Mouse (Mus musculus) midbrain, embryonic 12.5 days (tissue): Measurements from ENCODE around the gene Lipn. TPM values are rescaled to one million over a fixed set of nuclear protein-coding genes. Genes with fewer than 3 reads are reported as not detected.

Experiments used
- ATAC-seq: fragments of 200-750 bp; cut with Nextera tagmentation; 2 replicates; pipeline ENCODE4 v1.8.0; 2017; ENCODE audit warnings: low read depth, moderate TSS enrichment, moderate library complexity; ENCODE audit not compliant: low FRiP score
- H3K27ac ChIP-seq: fragments of 300-500 bp; sonication (generic); replicated peaks from 2 replicates; pipeline ENCODE4 v1.5.1; 2016; ENCODE audit warnings: mild to moderate bottlenecking
- H3K27me3 ChIP-seq: fragments of 300-500 bp; sonication (generic); 2 replicates; pipeline ENCODE4 v1.6.1; 2016; ENCODE audit warnings: mild to moderate bottlenecking
- H3K36me3 ChIP-seq: fragments of 300-500 bp; sonication (generic); 2 replicates; pipeline ENCODE4 v1.6.1; 2016
- H3K4me1 ChIP-seq: fragments of 300-500 bp; sonication (generic); 2 replicates; pipeline ENCODE4 v1.6.1; 2016
- H3K4me2 ChIP-seq: fragments of 300-500 bp; sonication (generic); replicated peaks from 2 replicates; pipeline ENCODE4 v1.6.1; 2016; ENCODE audit warnings: mild to moderate bottlenecking, moderate library complexity
- H3K4me3 ChIP-seq: fragments of 300-500 bp; sonication (generic); 2 replicates; pipeline ENCODE4 v1.5.1; 2016; ENCODE audit warnings: mild to moderate bottlenecking
- H3K9ac ChIP-seq: fragments of 300-500 bp; sonication (generic); replicated peaks from 2 replicates; pipeline ENCODE4 v1.6.1; 2016; ENCODE audit warnings: mild to moderate bottlenecking, moderate library complexity
- H3K9me3 ChIP-seq: fragments of 300-500 bp; sonication (generic); 2 replicates; pipeline ENCODE4 v1.6.1; 2016; ENCODE audit warnings: mild to moderate bottlenecking
- WGBS: fragments of 180-500 bp; shearing (Covaris S2); methylation state at CpG from one replicate; pipeline ENCODE4 v1.1.7; 2016; 5-methylcytosine and 5-hydroxymethylcytosine counted together
- polyA plus RNA-seq: library from polyadenylated mRNA; unstranded; fragments of >200 nt; fragmentation: Nextera tagmentation; extraction: Ambion mirVana; gene quantifications from 2 replicates; pipeline ENCODE4 v1.2.1, GENCODE M21; 2016

Gene Lipn
- polyA plus RNA-seq = not detected in 2 replicates

DNA sequence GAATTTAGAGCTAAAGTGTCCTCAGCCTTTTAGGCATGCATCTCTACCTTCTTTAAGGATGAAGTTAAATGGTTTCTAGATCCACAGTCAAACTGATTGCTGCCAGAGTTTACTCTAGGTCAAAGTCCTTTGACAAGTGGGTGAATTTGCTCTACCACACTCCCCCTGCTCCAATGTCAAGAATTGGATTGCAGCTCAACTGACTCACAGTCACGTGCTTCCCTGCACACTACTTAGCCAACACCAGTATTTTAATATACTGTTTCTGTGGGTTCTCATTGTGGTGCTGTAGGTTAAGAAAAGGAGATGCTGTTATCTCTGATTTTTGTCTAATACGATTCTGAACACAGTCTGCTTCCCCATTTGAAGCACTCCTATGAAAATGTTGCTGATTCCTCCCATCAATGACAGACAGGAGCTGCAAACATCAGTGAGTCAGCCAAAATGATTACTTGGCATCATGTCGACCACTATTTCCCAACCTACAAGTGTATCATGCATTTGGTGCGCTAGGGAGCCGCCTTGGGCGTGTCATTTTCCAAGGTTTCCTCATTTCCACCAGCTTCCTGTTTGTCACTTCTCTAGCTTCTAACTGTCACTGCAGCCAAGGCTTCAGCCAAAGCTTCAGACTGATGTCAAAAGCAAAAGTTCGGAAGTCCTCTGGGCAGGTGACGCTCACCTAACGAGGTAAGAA lies at the start of gene Lipn:
Gene Lipn, plus strand, starts transcription at position 580 of the 694 bp plus-strand sequence.
- H3K27ac ChIP-seq = no peak within 1 kb of the TSS
- no peak for ATAC-seq
- H3K9ac ChIP-seq = no peak within 1 kb of the TSS
- no peaks in the 10 kb centered on the region for H3K4me1 ChIP-seq
- no peaks in the 10 kb centered on the region for H3K36me3 ChIP-seq
- 87% methylated on average over 9 of the region's 9 CpGs for WGBS
- H3K27me3 ChIP-seq = no peaks in the 10 kb centered on the region
- H3K4me3 ChIP-seq = no peak within 1 kb of the TSS
- no peak within 1 kb of the TSS for H3K4me2 ChIP-seq
- H3K9me3 ChIP-seq = no peaks in the 10 kb centered on the region

DNA sequence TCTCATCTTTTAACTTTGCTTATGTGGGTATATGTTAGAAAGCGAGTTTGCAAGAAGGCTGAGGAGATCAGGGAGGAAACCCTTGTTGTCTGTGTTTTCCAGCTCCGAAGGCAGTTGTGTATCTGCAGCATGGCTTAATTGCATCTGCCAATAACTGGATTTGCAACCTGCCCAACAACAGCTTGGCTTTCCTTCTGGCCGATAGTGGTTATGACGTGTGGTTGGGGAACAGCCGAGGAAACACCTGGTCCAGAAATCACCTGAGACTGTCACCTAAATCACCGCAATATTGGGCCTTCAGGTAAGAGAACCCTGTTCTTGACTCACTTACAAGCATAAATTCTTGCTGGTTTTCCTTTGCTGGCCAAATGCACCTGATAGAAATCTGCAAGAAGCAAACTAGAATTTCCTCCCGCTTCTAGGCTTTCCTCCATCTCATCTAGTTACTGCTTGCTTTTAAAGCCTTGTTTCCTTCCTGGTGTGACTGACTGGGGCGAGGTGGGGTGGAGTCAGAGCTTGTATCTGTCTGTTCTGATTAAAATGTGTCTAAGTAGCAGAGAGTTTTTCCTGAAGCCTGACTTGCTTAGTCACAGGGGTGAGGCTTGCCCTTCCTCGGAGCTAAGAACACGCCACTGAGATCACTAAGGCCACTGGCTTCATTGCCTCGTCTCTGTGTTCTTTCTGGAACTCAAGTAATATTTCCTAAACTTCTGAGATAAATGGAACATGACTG lies 45.6 kb upstream of the Lipn start:
- Histone ChIP-seq H3K4me2 (no peak overlapping the region), H3K27me3 (no peaks in the 10 kb centered on the region), H3K4me3 (no peak overlapping the region), H3K9ac (no peak overlapping the region), H3K36me3 (no peaks in the 10 kb centered on the region), H3K27ac (no peak overlapping the region), H3K4me1 (no peaks in the 10 kb centered on the region), H3K9me3 (no peaks in the 10 kb centered on the region)
- no peak for ATAC-seq
- 87% methylated on average over 11 of the region's 11 CpGs for WGBS

DNA sequence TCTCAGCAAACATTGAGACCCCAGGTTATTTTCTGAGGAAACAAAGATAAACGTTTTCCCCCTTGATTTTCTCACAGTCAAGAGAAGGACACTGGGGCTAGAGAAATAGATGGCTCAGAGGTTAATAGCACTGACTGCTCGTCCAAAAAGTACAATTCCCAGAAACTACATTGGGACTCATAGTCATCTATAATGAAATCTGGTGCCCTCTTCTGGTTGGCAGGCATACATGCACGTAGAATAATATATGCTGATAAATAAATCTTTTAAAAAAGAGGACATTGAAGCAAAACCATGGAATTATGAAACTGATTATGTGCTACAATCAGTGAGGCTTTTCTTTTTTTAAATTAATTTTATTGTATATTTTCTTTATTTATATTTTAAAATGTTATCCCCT lies 44.4 kb upstream of the Lipn start:
- ATAC-seq = no peak
- 52% methylated on average over 3 of the region's 3 CpGs for WGBS

DNA sequence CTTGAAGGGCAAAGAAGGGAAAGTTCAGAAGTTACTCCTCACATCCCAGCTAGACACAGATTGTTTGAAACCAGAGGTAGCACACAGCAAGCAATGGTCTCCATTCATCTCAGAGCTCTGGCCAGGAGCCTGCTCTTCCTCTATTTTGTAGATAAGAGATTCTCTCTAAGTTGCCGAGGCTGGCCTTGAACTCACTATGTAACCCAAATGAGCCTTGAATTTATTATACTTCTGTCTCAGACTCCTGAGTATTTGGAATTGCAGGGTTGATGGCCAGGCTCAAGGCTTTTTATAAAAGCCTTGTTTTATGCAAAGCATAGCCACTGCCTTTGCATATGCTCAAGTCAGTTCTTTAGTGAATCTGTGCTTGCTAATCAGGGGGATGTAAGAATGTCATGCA lies 27.4 kb upstream of the Lipn start:
- Histone ChIP-seq H3K27ac (no peak overlapping the region), H3K9ac (no peak overlapping the region), H3K9me3 (no peaks in the 10 kb centered on the region), H3K4me1 (no peaks in the 10 kb centered on the region), H3K27me3 (no peaks in the 10 kb centered on the region), H3K4me2 (no peak overlapping the region), H3K4me3 (no peak overlapping the region), H3K36me3 (no peaks in the 10 kb centered on the region)
- WGBS = 87% methylated on average over 1 of the region's 1 CpGs
- no peak for ATAC-seq

More for the DNA sequence above, 44.4 kb upstream of the Lipn start:
- no peaks in the 10 kb centered on the region for H3K27me3 ChIP-seq
- H3K9ac ChIP-seq = no peak overlapping the region
- H3K4me1 ChIP-seq = no peaks in the 10 kb centered on the region
- no peak overlapping the region for H3K4me2 ChIP-seq
- no peak overlapping the region for H3K4me3 ChIP-seq
- H3K36me3 ChIP-seq = no peaks in the 10 kb centered on the region
- H3K27ac ChIP-seq = no peak overlapping the region
- H3K9me3 ChIP-seq = no peaks in the 10 kb centered on the region

DNA sequence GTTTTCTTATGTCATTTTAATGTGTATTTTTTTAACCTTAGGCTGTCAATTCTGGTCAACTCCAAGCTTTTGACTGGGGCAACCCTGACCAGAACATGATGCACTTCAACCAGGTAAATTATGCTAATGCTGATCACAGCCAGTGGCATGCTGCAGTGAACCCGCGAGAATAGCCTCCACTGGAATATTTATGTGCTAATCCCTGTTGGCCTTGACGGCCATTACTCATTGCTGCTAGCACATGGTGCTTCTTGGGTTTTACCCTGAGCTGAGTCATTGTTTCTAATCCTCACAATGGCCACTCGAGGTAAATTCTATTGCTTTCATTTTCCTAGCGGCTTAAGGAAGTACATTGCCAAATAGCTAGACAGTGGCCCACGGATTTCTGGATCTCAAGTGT lies 24.1 kb upstream of the Lipn start:
- no peaks in the 10 kb centered on the region for H3K9me3 ChIP-seq
- no peaks in the 10 kb centered on the region for H3K4me1 ChIP-seq
- no peak for ATAC-seq
- H3K9ac ChIP-seq = no peak overlapping the region
- H3K36me3 ChIP-seq = no peaks in the 10 kb centered on the region
- H3K4me3 ChIP-seq = no peak overlapping the region
- no peaks in the 10 kb centered on the region for H3K27me3 ChIP-seq
- no peak overlapping the region for H3K27ac ChIP-seq
- H3K4me2 ChIP-seq = no peak overlapping the region
- 58% methylated on average over 6 of the region's 6 CpGs for WGBS

DNA sequence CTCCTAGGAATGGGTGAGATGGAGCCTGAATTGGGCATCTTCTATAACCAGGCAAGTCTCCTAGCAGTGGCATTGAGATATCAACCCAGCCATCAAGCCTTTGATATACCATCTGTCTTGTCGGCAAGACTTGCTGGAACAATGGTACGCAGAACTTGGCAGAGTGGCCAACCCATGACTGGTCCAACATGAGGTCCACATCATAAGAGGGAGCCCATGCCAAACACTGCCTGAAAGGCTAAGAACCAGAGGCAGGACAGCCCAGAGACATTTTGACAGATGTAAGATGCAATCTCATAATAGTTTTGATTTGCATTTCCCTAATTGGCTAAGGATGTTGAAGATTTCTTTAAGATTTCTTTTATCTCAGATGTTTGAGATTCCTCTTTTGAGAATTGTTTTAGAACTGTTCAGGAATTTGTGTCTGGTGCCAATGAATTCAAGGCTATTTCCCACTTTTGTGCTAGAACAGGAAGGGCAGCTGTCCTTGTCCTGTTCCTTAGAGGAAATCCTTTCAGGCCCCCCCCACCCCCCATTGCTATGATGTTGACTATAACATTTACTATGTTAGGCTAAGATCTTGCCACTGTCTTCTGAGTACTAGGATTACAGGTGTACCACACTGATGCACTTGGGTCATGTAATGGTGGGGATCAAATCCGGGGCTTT lies 17.7 kb upstream of the Lipn start:
- no peaks in the 10 kb centered on the region for H3K9me3 ChIP-seq

DNA sequence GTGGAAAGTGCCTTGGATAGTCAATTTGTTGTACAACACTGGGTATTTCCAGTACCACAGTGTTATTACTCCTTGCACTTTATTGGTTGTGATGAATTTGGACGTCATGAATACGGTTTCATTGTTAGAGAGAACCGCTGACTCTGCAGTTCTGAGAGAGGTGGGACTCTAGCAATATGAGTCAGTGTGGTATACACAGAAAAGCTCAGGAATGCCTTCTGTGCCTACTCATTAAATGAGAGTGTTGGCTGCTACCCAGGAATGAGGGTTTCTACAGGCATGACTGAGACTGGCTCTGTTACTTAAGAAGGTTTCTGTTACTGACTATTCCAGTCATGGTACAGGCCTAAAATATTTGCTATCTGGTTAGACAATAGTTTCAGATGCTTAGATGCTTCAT lies 15.7 kb upstream of the Lipn start:
- H3K27me3 ChIP-seq = no peaks in the 10 kb centered on the region
- 84% methylated on average over 3 of the region's 3 CpGs for WGBS

More for the DNA sequence above, 17.7 kb upstream of the Lipn start:
- Histone ChIP-seq H3K27me3 (no peaks in the 10 kb centered on the region), H3K27ac (no peak overlapping the region), H3K4me3 (no peak overlapping the region), H3K9ac (no peak overlapping the region), H3K4me2 (no peak overlapping the region), H3K36me3 (no peaks in the 10 kb centered on the region), H3K4me1 (no peaks in the 10 kb centered on the region)
- ATAC-seq = no peak
- WGBS = 95% methylated on average over 3 of the region's 3 CpGs

DNA sequence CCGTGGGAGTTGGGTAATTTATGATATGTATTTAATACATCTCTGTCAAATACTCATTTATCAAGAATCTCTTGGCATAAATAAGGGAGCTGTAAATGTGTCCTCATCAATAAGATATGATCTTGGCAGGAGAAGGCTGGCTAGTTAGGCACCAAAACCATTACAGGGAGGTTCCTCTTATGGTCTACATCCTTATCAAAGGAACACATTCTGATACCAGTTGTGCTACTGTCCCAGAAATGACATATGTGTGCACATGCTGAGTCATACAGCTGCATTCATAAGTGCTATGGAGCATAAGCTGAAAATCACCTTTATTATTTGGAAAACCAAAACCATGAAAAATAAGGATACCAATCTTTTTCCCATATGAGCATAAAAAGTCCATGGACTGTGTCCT lies 3.6 kb upstream of the Lipn start:
- no peak overlapping the region for H3K27ac ChIP-seq
- H3K36me3 ChIP-seq = no peaks in the 10 kb centered on the region
- H3K9me3 ChIP-seq = no peaks in the 10 kb centered on the region
- H3K4me3 ChIP-seq = no peak overlapping the region
- 64% methylated on average over 1 of the region's 1 CpGs for WGBS
- no peak overlapping the region for H3K4me2 ChIP-seq
- H3K27me3 ChIP-seq = no peaks in the 10 kb centered on the region
- no peak for ATAC-seq
- no peak overlapping the region for H3K9ac ChIP-seq
- H3K4me1 ChIP-seq = no peaks in the 10 kb centered on the region

More for the DNA sequence above, 15.7 kb upstream of the Lipn start:
- H3K4me3 ChIP-seq = no peak overlapping the region
- H3K36me3 ChIP-seq = no peaks in the 10 kb centered on the region
- no peaks in the 10 kb centered on the region for H3K9me3 ChIP-seq
- H3K4me1 ChIP-seq = no peaks in the 10 kb centered on the region
- H3K27ac ChIP-seq = no peak overlapping the region
- H3K9ac ChIP-seq = no peak overlapping the region
- no peak for ATAC-seq
- H3K4me2 ChIP-seq = no peak overlapping the region

DNA sequence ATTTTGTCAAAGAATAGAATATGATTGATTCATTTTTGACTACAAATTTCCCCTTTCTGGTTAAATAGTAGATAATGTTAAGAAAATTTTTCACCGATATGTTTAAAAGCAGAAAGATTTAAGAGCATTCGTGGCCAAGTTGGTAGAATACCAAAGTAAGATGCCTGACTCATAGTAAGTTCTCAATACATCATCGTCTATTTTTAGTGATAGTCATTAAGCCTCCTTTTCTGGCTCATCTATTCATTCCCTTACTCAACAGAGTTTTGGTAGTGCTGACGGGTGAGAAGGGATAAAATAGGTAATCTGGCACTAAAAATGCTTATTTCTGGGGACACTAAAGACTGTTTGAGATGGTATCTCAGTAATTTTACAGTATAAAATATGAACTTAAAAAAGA lies 3.1 kb upstream of the Lipn start:
- H3K9me3 ChIP-seq = no peaks in the 10 kb centered on the region
- H3K4me2 ChIP-seq = no peak overlapping the region
- H3K27me3 ChIP-seq = no peaks in the 10 kb centered on the region
- no peak overlapping the region for H3K4me3 ChIP-seq
- no peak overlapping the region for H3K9ac ChIP-seq
- H3K36me3 ChIP-seq = no peaks in the 10 kb centered on the region
- 87% methylated on average over 4 of the region's 4 CpGs for WGBS
- H3K4me1 ChIP-seq = no peaks in the 10 kb centered on the region
- ATAC-seq = no peak
- H3K27ac ChIP-seq = no peak overlapping the region

DNA sequence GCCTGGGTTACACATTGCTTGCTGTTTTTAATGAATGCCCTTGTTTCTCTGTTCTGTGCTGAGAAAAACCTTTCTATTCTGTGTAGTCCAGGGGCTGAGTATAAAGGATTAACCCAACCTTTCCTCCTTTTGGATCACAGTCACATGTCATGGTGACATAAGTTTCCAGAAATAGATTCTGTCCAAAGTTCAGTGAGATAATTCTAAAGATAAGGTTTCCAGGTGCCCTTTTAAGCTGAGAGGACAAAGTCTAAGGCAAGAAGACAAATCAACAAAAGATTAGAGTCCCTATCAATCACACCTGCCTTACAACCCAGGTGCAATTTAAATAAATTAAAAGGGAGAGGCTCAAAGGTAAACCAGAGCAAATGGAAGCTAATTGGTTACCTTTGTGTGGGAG lies 7.1 kb downstream of the Lipn start:
- Histone ChIP-seq H3K36me3 (no peaks in the 10 kb centered on the region), H3K27me3 (no peaks in the 10 kb centered on the region), H3K4me1 (no peaks in the 10 kb centered on the region), H3K9me3 (no peaks in the 10 kb centered on the region), H3K27ac (no peak overlapping the region), H3K4me3 (no peak overlapping the region), H3K9ac (no peak overlapping the region), H3K4me2 (no peak overlapping the region)
- ATAC-seq = no peak

DNA sequence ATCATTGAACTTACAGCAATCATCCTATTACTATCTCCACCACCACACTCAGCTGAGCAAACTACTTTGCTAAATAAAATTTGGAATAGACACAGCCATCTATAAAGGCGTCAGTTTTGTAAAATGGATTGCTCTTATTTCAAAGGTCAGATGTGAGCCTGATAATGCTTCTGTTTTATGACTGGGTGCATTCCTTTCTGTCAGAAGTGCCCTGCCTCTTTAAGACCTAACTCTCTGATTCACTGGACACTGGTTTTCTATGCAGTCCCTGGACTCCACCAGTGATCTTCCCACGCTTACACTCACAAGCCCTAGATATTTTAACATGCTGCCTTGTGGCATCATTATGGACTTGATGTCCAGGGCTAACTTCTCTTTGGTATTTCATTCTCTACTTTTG lies 11.0 kb downstream of the Lipn start:
- Histone ChIP-seq H3K9ac (no peak overlapping the region), H3K4me3 (no peak overlapping the region), H3K27me3 (no peaks in the 10 kb centered on the region), H3K4me2 (no peak overlapping the region), H3K36me3 (no peaks in the 10 kb centered on the region), H3K9me3 (no peaks in the 10 kb centered on the region), H3K27ac (no peak overlapping the region), H3K4me1 (no peaks in the 10 kb centered on the region)
- WGBS = 75% methylated on average over 2 of the region's 2 CpGs
- no peak for ATAC-seq

DNA sequence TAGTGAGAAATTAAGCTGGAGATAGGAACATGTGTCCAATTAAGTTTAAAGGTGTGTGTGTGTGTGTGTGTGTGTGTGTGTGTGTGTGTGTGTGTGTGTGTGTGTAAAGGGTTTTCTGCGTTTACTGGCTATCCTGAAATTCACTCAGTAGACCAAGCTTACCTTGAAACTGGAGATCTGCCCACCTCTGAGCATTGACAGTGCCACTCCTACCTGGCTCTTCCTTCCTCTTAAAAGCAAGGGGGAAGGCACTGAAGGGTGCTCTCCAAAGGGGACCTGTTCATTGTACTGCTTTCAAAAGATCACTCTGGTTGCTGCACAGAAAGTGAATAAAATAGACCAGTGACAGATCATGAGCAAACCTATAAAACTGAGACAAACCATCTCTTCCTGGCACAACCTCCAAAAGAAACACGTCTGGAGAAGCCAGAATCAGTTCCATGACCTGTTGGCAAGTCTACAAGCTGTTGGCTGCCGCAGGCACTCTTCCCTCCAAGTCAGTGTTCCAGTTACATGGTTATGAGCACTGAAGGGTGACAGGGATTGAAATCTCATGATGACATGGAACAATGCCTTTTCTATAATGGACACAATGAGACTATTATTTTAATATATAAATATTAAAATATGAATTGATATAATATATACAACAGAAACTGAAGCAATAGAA lies 22.0 kb downstream of the Lipn start:
- 85% methylated on average over 3 of the region's 3 CpGs for WGBS
- no peak for ATAC-seq
- H3K9ac ChIP-seq = no peak overlapping the region

More for the DNA sequence above, 22.0 kb downstream of the Lipn start:
- Histone ChIP-seq H3K4me3 (no peak overlapping the region), H3K9me3 (no peaks in the 10 kb centered on the region), H3K36me3 (no peaks in the 10 kb centered on the region), H3K4me1 (no peaks in the 10 kb centered on the region), H3K27ac (no peak overlapping the region), H3K4me2 (no peak overlapping the region), H3K27me3 (no peaks in the 10 kb centered on the region)
